ENCODE assay signal across 16 mouse cellular contexts in the genomic region with DNA sequence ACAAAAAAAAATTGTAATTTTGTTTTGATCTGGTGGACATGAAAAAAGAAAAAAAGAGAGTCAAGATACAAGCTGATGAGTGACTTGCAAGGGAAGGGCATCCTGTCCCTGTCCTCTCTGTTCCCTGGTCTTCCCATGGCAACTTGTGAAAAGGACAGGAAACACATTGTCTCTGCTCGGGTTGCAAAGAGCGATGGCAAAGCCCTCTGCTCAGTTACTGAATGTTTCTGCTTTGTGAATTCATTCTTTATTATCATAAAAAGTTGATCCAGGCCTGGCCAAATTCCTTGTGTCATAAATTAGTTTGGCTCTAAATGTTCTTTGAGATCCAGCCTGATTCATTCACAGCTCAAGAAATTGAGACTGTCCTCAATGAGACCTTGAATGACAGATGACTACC. TPM values are rescaled to one million over a fixed set of nuclear protein-coding genes. Genes with fewer than 3 reads are reported as not detected.
DNase-seq lines count a peak whose midpoint lies in the region; ATAC-seq and TF ChIP-seq lines count a peak whose summit lies in the region.
"Had no signal": no experiment of that assay in that cellular context is flagged by ENCODE, and none has a peak within 500 bp of the region (broad histone marks: within the 10 kb centered on the region; RNA-seq: fewer than 3 reads in every experiment).

No protein-coding gene starts in this region.

- H3K4me3 ChIP-seq in embryonic facial prominence, embryonic 14.5 days (ENCODE audit: low read depth, low read length) = no peak overlapping the region
- no peak overlapping the region for H3K4me3 ChIP-seq in embryonic facial prominence, embryonic 10.5 days
- no peak overlapping the region for H3K4me3 ChIP-seq in kidney, postnatal 0 days (replicated peaks; ENCODE audit: low read depth, low read length)
- H3K4me3 ChIP-seq in stomach, embryonic 16.5 days (replicated peaks; ENCODE audit: low read length) = no peak overlapping the region
- H3K4me3 ChIP-seq in stomach, postnatal 0 days (ENCODE audit: low read depth, low read length) = no peak overlapping the region

- no peaks in the 10 kb centered on the region for H3K9me3 ChIP-seq in embryonic facial prominence, embryonic 14.5 days (ENCODE audit: control insufficient read depth, low read length)
- no peaks in the 10 kb centered on the region for H3K9me3 ChIP-seq in embryonic facial prominence, embryonic 10.5 days
- H3K9me3 ChIP-seq in kidney, postnatal 0 days (replicated peaks; ENCODE audit: low read length) = no peaks in the 10 kb centered on the region
- H3K9me3 ChIP-seq in stomach, embryonic 16.5 days (replicated peaks; ENCODE audit: control insufficient read depth, low read length) = no peaks in the 10 kb centered on the region
- no peaks in the 10 kb centered on the region for H3K9me3 ChIP-seq in stomach, postnatal 0 days (ENCODE audit: control insufficient read depth, low read length)
- H3K9me3 ChIP-seq: embryonic facial prominence, embryonic 13.5 days; forebrain, embryonic 10.5 days; hindbrain, embryonic 15.5 days; limb, embryonic 15.5 days; midbrain, embryonic 15.5 days had no signal

- no peaks in the 10 kb centered on the region for H3K36me3 ChIP-seq in embryonic facial prominence, embryonic 14.5 days (ENCODE audit: control insufficient read depth, insufficient read depth, low read length)
- no peaks in the 10 kb centered on the region for H3K36me3 ChIP-seq in embryonic facial prominence, embryonic 10.5 days (replicated peaks)
- H3K36me3 ChIP-seq in kidney, postnatal 0 days (ENCODE audit: insufficient read depth, low read length) = no peaks in the 10 kb centered on the region
- no peaks in the 10 kb centered on the region for H3K36me3 ChIP-seq in stomach, embryonic 16.5 days (ENCODE audit: control insufficient read depth, insufficient read depth, low read length)
- no peaks in the 10 kb centered on the region for H3K36me3 ChIP-seq in stomach, postnatal 0 days (ENCODE audit: control insufficient read depth, insufficient read depth, low read length)
- H3K36me3 ChIP-seq: embryonic facial prominence, embryonic 13.5 days; forebrain, embryonic 10.5 days; hindbrain, embryonic 15.5 days; limb, embryonic 15.5 days; midbrain, embryonic 15.5 days had no signal

- WGBS in embryonic facial prominence, embryonic 14.5 days = 31% methylated on average over 2 of the region's 2 CpGs
- 28% methylated on average over 2 of the region's 2 CpGs for WGBS in embryonic facial prominence, embryonic 10.5 days
- 46% methylated on average over 2 of the region's 2 CpGs for WGBS in kidney, postnatal 0 days
- 59% methylated on average over 2 of the region's 2 CpGs for WGBS in stomach, embryonic 16.5 days
- WGBS in stomach, postnatal 0 days = 48% methylated on average over 2 of the region's 2 CpGs

- TF ChIP-seq EP300 in stomach, postnatal 0 days (optimal IDR thresholded peaks at IDR 0.05) = no peak

- TF ChIP-seq CTCF in kidney, postnatal 0 days (IDR thresholded peaks at IDR 0.05; ENCODE audit: low read depth) = no peak
- no peak for TF ChIP-seq CTCF in stomach, postnatal 0 days (IDR thresholded peaks at IDR 0.05; ENCODE audit: low read depth)

- no peak overlapping the region for H3K27ac ChIP-seq in embryonic facial prominence, embryonic 14.5 days (replicated peaks; ENCODE audit: low read depth, low read length)
- H3K27ac ChIP-seq in embryonic facial prominence, embryonic 10.5 days (replicated peaks) = no peak overlapping the region
- no peak overlapping the region for H3K27ac ChIP-seq in kidney, postnatal 0 days
- 0 out of 2 replicates have a peak overlapping the region, but pooled peaks have one; percentile 1 for H3K27ac ChIP-seq in stomach, embryonic 16.5 days (ENCODE audit: low read length)
- no peak overlapping the region for H3K27ac ChIP-seq in stomach, postnatal 0 days (replicated peaks)
- H3K27ac ChIP-seq: limb, embryonic 15.5 days had no signal

- no peaks in the 10 kb centered on the region for H3K27me3 ChIP-seq in embryonic facial prominence, embryonic 14.5 days (replicated peaks; ENCODE audit: control insufficient read depth, insufficient read depth, low read length)
- no peaks in the 10 kb centered on the region for H3K27me3 ChIP-seq in embryonic facial prominence, embryonic 10.5 days (replicated peaks; ENCODE audit: low read depth, poor library complexity, severe bottlenecking)
- H3K27me3 ChIP-seq in kidney, postnatal 0 days (ENCODE audit: insufficient read depth, low read length) = no peaks in the 10 kb centered on the region
- H3K27me3 ChIP-seq in stomach, embryonic 16.5 days (ENCODE audit: control insufficient read depth, insufficient read depth, low read length) = no peaks in the 10 kb centered on the region
- H3K27me3 ChIP-seq in stomach, postnatal 0 days (ENCODE audit: control insufficient read depth, insufficient read depth, low read length) = no peaks in the 10 kb centered on the region
- H3K27me3 ChIP-seq: embryonic facial prominence, embryonic 13.5 days; hindbrain, embryonic 15.5 days; limb, embryonic 15.5 days; midbrain, embryonic 15.5 days had no signal

- peak; percentile 27 for DNase-seq in embryonic facial prominence, embryonic 14.5 days (ENCODE audit: low spot score)
- no peak for DNase-seq in embryonic facial prominence, embryonic 10.5 days (ENCODE audit: low spot score)
- DNase-seq in kidney, postnatal 0 days (ENCODE audit: low spot score) = peak; percentile 54
- no peak for DNase-seq in kidney, adult 9 months
- no peak for DNase-seq in stomach, postnatal 0 days (ENCODE audit: low spot score)
- no peak for DNase-seq in gastrocnemius, postnatal 10 days
- DNase-seq: adrenal gland, adult 8-10 months; gastrocnemius, postnatal 36 days; liver, postnatal 0 days; thymus, adult 18-20 months had no signal

- H3K4me2 ChIP-seq in embryonic facial prominence, embryonic 14.5 days (ENCODE audit: low read depth, low read length) = no peak overlapping the region
- H3K4me2 ChIP-seq in kidney, postnatal 0 days (ENCODE audit: low read length) = no peak overlapping the region
- no peak overlapping the region for H3K4me2 ChIP-seq in stomach, embryonic 16.5 days (ENCODE audit: low read depth, low read length)
- H3K4me2 ChIP-seq in stomach, postnatal 0 days (replicated peaks; ENCODE audit: low read depth) = no peak overlapping the region

- no peak for ATAC-seq in embryonic facial prominence, embryonic 14.5 days (ENCODE audit: low read depth)
- ATAC-seq in kidney, postnatal 0 days (replicated peaks; ENCODE audit: low FRiP score, low read depth) = no peak
- ATAC-seq in stomach, embryonic 16.5 days (ENCODE audit: insufficient read depth, low FRiP score) = no peak
- no peak for ATAC-seq in stomach, postnatal 0 days (ENCODE audit: low FRiP score, low TSS enrichment)
- ATAC-seq: liver, postnatal 0 days; midbrain, embryonic 15.5 days had no signal

- peaks cover 12% of the 10 kb centered on the region for H3K4me1 ChIP-seq in embryonic facial prominence, embryonic 14.5 days (ENCODE audit: control insufficient read depth, insufficient read depth, low read length)
- H3K4me1 ChIP-seq in embryonic facial prominence, embryonic 10.5 days = peaks cover 21% of the 10 kb centered on the region
- H3K4me1 ChIP-seq in kidney, postnatal 0 days (replicated peaks; ENCODE audit: insufficient read depth, low read length) = 0 out of 2 replicates have a peak, but pooled peaks cover 4% of the 10 kb centered on the region
- H3K4me1 ChIP-seq in stomach, embryonic 16.5 days (ENCODE audit: control insufficient read depth, insufficient read depth, low read length) = peaks cover 15% of the 10 kb centered on the region
- H3K4me1 ChIP-seq in stomach, postnatal 0 days (replicated peaks; ENCODE audit: control insufficient read depth, insufficient read depth) = peaks cover 4% of the 10 kb centered on the region; the same call in 1 of the 2 replicates

- no peak overlapping the region for H3K9ac ChIP-seq in embryonic facial prominence, embryonic 14.5 days (ENCODE audit: low read depth, low read length)
- H3K9ac ChIP-seq in kidney, postnatal 0 days (ENCODE audit: low read depth, low read length) = no peak overlapping the region
- no peak overlapping the region for H3K9ac ChIP-seq in stomach, embryonic 16.5 days (ENCODE audit: low read length)
- H3K9ac ChIP-seq in stomach, postnatal 0 days (ENCODE audit: low read length) = no peak overlapping the region
- H3K9ac ChIP-seq: limb, embryonic 15.5 days had no signal

RNA-seq across cellular contexts. Expression of a gene that starts 0.8 kb away (rescaled TPM):
- 6.9 and 7.0 TPM in 2 replicates for polyA plus RNA-seq in embryonic facial prominence, embryonic 14.5 days (2014; fragmentation: Nextera tagmentation; extraction: Ambion mirVana)
- polyA plus RNA-seq in embryonic facial prominence, embryonic 10.5 days (2016; fragmentation: Nextera tagmentation; extraction: Ambion mirVana) = 6.6 and 7.1 TPM in 2 replicates
- 3.5 and 3.7 TPM in 2 replicates for polyA plus RNA-seq in kidney, postnatal 0 days (2015; fragmentation: Nextera tagmentation; extraction: Ambion mirVana)
- 6.2 and 6.6 TPM in 2 replicates for polyA plus RNA-seq in stomach, embryonic 16.5 days (2015; fragmentation: Nextera tagmentation; extraction: Ambion mirVana)
- polyA plus RNA-seq in stomach, postnatal 0 days (2015; fragmentation: Nextera tagmentation; extraction: Ambion mirVana) = 3.2 and 3.3 TPM in 2 replicates
- total RNA-seq in gastrocnemius, postnatal 10 days (2021) = 10 to 100 TPM; 11.7 to 13.0 TPM

Comparison
In these comparisons a context has a peak if more than half of its experiments do, and no peak if none do; other contexts are left out.
1. DNase-seq: peak in embryonic facial prominence, embryonic 14.5 days (single experiment) and kidney, postnatal 0 days (single experiment); none in embryonic facial prominence, embryonic 10.5 days (single experiment), kidney, adult 9 months (single experiment), stomach, postnatal 0 days (single experiment) and gastrocnemius, postnatal 10 days (single experiment).